ENCODE assay signal across 8 mouse cellular contexts in genomic region chr1:179960882-179961698, GRCm38 (mm10). TPM values are rescaled to one million over a fixed set of nuclear protein-coding genes. Genes with fewer than 3 reads are reported as not detected.
A peak's percentile ranks its signal among the peaks of the same experiment; 100 is the strongest.
DNase-seq lines count a peak whose midpoint lies in the region; ATAC-seq and TF ChIP-seq lines count a peak whose summit lies in the region.

No protein-coding gene starts in this region.

- no peak for TF ChIP-seq POLR2A in heart, adult 2 months (IDR thresholded peaks at IDR 0.05; ENCODE audit: insufficient read depth, low read depth, low read length)
- no peak for TF ChIP-seq POLR2A in ES-Bruce4 (IDR thresholded peaks at IDR 0.05; ENCODE audit: insufficient read depth, low read length)

- peak overlapping the region; percentile 62 for H3K9ac ChIP-seq in heart, adult 2 months (ENCODE audit: low read depth, low read length)
- H3K9ac ChIP-seq in ES-Bruce4 (ENCODE audit: low read depth, poor library complexity, severe bottlenecking), result peak overlapping the region; percentile 95; the same call in 1 of the 2 replicates
- H3K9ac ChIP-seq in embryonic facial prominence, embryonic 13.5 days, result peak overlapping the region; percentile 65
- H3K9ac ChIP-seq in midbrain, postnatal 0 days (replicated peaks; ENCODE audit: low read length, poor library complexity, severe bottlenecking), result peak overlapping the region; percentile 81

- ATAC-seq in embryonic facial prominence, embryonic 13.5 days (ENCODE audit: insufficient number of reproducible peaks, insufficient read depth, low FRiP score, low TSS enrichment, low read depth), result no peak
- no peak for ATAC-seq in midbrain, postnatal 0 days (ENCODE audit: low FRiP score)

- no peak for DNase-seq in heart, adult 2 months
- DNase-seq in heart, postnatal 4 days, result no peak
- DNase-seq in induced T-regulatory cell, adult 2 months (ENCODE audit: low read depth), result peak; percentile 32
- DNase-seq in midbrain, postnatal 0 days (ENCODE audit: low spot score), result peak; percentile 44
- no peak for DNase-seq in urinary bladder, postnatal 10 days (ENCODE audit: low spot score)
- no peak for DNase-seq in left cerebral cortex, postnatal 10 days (ENCODE audit: extremely low spot score in 1 of 2, low spot score in 2 of 2)

- peak overlapping the region; percentile 72 for H3K4me2 ChIP-seq in embryonic facial prominence, embryonic 13.5 days
- H3K4me2 ChIP-seq in midbrain, postnatal 0 days (ENCODE audit: low read depth, low read length, poor library complexity, severe bottlenecking), result peak overlapping the region; percentile 91

- no peak for TF ChIP-seq CTCF in heart, adult 2 months (IDR thresholded peaks at IDR 0.05)
- no peak for TF ChIP-seq CTCF in ES-Bruce4 (IDR thresholded peaks at IDR 0.05; ENCODE audit: low read depth, low read length)
- TF ChIP-seq CTCF in midbrain, postnatal 0 days (IDR thresholded peaks at IDR 0.05), result no peak

- 3% methylated on average over 16 of the region's 16 CpGs for WGBS in heart, adult 2 months
- 2% methylated on average over 16 of the region's 16 CpGs for WGBS in embryonic facial prominence, embryonic 13.5 days
- WGBS in midbrain, postnatal 0 days, result 1% methylated on average over 16 of the region's 16 CpGs

- no peak for TF ChIP-seq EP300 in heart, adult 2 months (IDR thresholded peaks at IDR 0.05; ENCODE audit: insufficient read depth, low read depth, low read length)
- no peak for TF ChIP-seq EP300 in ES-Bruce4 (IDR thresholded peaks at IDR 0.05; ENCODE audit: insufficient read depth, low read depth, low read length)

- H3K4me3 ChIP-seq in heart, adult 2 months, result peak overlapping the region; percentile 84
- H3K4me3 ChIP-seq in ES-Bruce4 (ENCODE audit: low read depth, low read length), result peak overlapping the region; percentile 29; the same call in 1 of the 2 replicates
- peak overlapping the region; percentile 81 for H3K4me3 ChIP-seq in embryonic facial prominence, embryonic 13.5 days
- peak overlapping the region; percentile 87 for H3K4me3 ChIP-seq in midbrain, postnatal 0 days (ENCODE audit: low read depth, low read length)

- no peaks in the 10 kb centered on the region for H3K9me3 ChIP-seq in ES-Bruce4 (replicated peaks; ENCODE audit: control insufficient read depth, insufficient read depth, low read length, poor library complexity, severe bottlenecking)
- no peaks in the 10 kb centered on the region for H3K9me3 ChIP-seq in embryonic facial prominence, embryonic 13.5 days
- H3K9me3 ChIP-seq in midbrain, postnatal 0 days (ENCODE audit: low read length), result no peaks in the 10 kb centered on the region

- peaks cover 1% of the 10 kb centered on the region for H3K79me2 ChIP-seq in heart, adult 2 months (replicated peaks; ENCODE audit: control insufficient read depth, insufficient read depth, low read length)

- H3K27ac ChIP-seq in heart, adult 2 months, result peak overlapping the region; percentile 97
- H3K27ac ChIP-seq in ES-Bruce4 (ENCODE audit: insufficient read depth, low read length), result no peak overlapping the region
- H3K27ac ChIP-seq in embryonic facial prominence, embryonic 13.5 days, result no peak overlapping the region
- no peak overlapping the region for H3K27ac ChIP-seq in midbrain, postnatal 0 days (ENCODE audit: low read depth, low read length)

- H3K36me3 ChIP-seq in heart, adult 2 months (ENCODE audit: control insufficient read depth, insufficient read depth, low read length), result peaks cover 5% of the 10 kb centered on the region
- H3K36me3 ChIP-seq in ES-Bruce4 (ENCODE audit: control insufficient read depth, insufficient read depth, low read length, poor library complexity, severe bottlenecking), result no peaks in the 10 kb centered on the region
- H3K36me3 ChIP-seq in embryonic facial prominence, embryonic 13.5 days, result no peaks in the 10 kb centered on the region
- H3K36me3 ChIP-seq in midbrain, postnatal 0 days (ENCODE audit: insufficient read depth, low read length), result no peaks in the 10 kb centered on the region

- no peaks in the 10 kb centered on the region for H3K27me3 ChIP-seq in heart, adult 2 months (ENCODE audit: control insufficient read depth, insufficient read depth, low read length)
- H3K27me3 ChIP-seq in ES-Bruce4 (ENCODE audit: control insufficient read depth, insufficient read depth, low read length, poor library complexity, severe bottlenecking), result no peaks in the 10 kb centered on the region
- no peaks in the 10 kb centered on the region; the same call in 1 of the 2 replicates for H3K27me3 ChIP-seq in embryonic facial prominence, embryonic 13.5 days
- no peaks in the 10 kb centered on the region for H3K27me3 ChIP-seq in midbrain, postnatal 0 days (ENCODE audit: insufficient read depth, low read length)

- peaks cover 5% of the 10 kb centered on the region for H3K4me1 ChIP-seq in heart, adult 2 months (ENCODE audit: control insufficient read depth, insufficient read depth, low read length)
- H3K4me1 ChIP-seq in ES-Bruce4 (ENCODE audit: control insufficient read depth, insufficient read depth, low read length), result no peaks in the 10 kb centered on the region
- H3K4me1 ChIP-seq in embryonic facial prominence, embryonic 13.5 days, result peaks cover 21% of the 10 kb centered on the region
- H3K4me1 ChIP-seq in midbrain, postnatal 0 days (ENCODE audit: insufficient read depth, low read length), result peaks cover 6% of the 10 kb centered on the region; the same call in 1 of the 2 replicates

- intact Hi-C loops in heart, adult 2 months (cut with DNase I), result loop anchor here (2.0 kb wide), 1 partner anchor 98 kb away; no protein-coding TSS in a partner anchor
- intact Hi-C loops in left cerebral cortex, postnatal 10 days (cut with DNase I), result loop anchor here (5.0 to 10.0 kb wide), 2 partner anchors 74 to 94 kb away; no protein-coding TSS in a partner anchor

RNA-seq across cellular contexts. Expression of gene Cdc42bpa, which starts 0.8 kb away (rescaled TPM):
- 10 to 100 TPM; 40.8 to 41.5 TPM for total RNA-seq in heart, adult 2 months (2021)
- polyA plus RNA-seq in heart, adult 2 months (2012; rRNA removed), result 11.1 and 18.3 TPM in 2 replicates
- total RNA-seq in heart, postnatal 4 days (2021), result 10 to 100 TPM; 67.1 to 70.3 TPM
- 39.3 and 43.1 TPM in 2 replicates for polyA plus RNA-seq in ES-Bruce4 (2011; ENCODE audit: insufficient read depth, insufficient read length, low read depth, missing spikeins)
- polyA plus RNA-seq in embryonic facial prominence, embryonic 13.5 days (2015; fragmentation: Nextera tagmentation; extraction: Ambion mirVana), result 21.1 and 24.4 TPM in 2 replicates
- total RNA-seq in midbrain, postnatal 0 days (2014; rRNA removed), result 108 and 128 TPM in 2 replicates
- polyA plus RNA-seq in midbrain, postnatal 0 days (2015; fragmentation: Nextera tagmentation; extraction: Ambion mirVana), result 25.7 and 29.3 TPM in 2 replicates
- total RNA-seq in left cerebral cortex, postnatal 10 days (2021), result 100 to 1,000 TPM; 218 to 229 TPM

Comparison
In these comparisons a context has a peak if more than half of its experiments do, and no peak if none do; other contexts are left out.
1. DNase-seq: peak in induced T-regulatory cell, adult 2 months (single experiment) and midbrain, postnatal 0 days (single experiment); none in heart, adult 2 months (0 of 2), heart, postnatal 4 days (single experiment), urinary bladder, postnatal 10 days (single experiment) and left cerebral cortex, postnatal 10 days (0 of 2).
2. H3K4me3 ChIP-seq: peak in every context shown above with its lines; median percentile 87 in midbrain, postnatal 0 days; 84 in heart, adult 2 months; 81 in embryonic facial prominence, embryonic 13.5 days; 29 in ES-Bruce4.
3. Peak in every context shown above with its lines, with median percentiles within 50 percentile points of each other: H3K9ac ChIP-seq.